Mouse (Mus musculus) 416B (cell line): ENCODE measurements around the gene Morc4.

Source experiments
- DNase-seq: peaks from one replicate; pipeline ENCODE4 v3.0.0; 2011; ENCODE audit warnings: low read depth

The Morc4 gene

DNA sequence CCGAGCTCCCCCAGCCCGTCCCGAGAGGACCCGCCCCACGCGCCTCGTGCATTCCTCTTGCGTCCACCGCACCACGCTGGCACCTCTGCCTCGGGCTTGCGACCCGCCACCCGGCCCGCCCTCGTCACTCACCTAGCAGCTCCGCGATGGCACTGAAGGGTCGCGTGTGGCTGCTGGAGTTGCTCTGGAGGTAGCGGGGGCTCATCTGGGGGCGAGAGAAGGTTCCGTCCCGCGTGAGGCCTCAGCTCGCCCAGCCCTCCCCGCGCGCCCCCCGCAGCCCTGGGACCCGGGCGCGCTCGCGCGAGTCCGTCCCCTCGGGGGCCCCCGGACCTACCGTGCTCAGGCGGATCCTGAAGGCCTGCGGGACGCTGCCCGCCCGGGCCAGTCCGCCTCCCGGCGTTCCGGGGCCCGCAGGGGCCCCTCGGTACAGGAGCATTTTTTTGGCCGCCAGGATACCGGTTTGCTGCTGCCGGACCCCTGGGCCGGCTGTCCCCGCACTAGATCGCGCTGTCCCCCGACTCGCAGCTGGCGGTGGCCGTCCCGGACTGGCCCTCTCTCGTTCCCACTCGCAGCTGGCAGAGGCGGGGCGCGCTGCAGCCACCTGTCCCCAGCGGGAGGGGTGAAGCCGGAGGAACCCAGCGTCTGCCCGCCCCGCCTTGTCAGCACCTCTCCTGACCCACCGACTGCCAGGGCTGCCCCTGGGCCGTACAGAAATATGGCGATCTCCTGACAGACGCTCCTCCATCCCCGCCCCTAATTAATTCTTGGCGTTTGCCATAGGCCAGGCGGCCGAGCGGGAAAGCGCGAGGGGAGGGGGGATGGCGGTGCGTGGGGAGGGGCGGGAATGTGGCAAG lies at the start of gene Morc4:
Morc4 (minus strand) TSS at position 740 of the 854 bp plus-strand sequence.
- no peak for DNase-seq

GRCm38 (mm10) chrX:139920572-139920971 lies 49.1 kb upstream of the Morc4 start:
- DNase-seq: no peak

- no peak for DNase-seq
Observed at GRCm38 (mm10) chrX:139891387-139891786, 19.9 kb upstream of the Morc4 start.

GRCm38 (mm10) chrX:139883221-139883620 lies 11.7 kb upstream of the Morc4 start:
- DNase-seq: no peak

DNA sequence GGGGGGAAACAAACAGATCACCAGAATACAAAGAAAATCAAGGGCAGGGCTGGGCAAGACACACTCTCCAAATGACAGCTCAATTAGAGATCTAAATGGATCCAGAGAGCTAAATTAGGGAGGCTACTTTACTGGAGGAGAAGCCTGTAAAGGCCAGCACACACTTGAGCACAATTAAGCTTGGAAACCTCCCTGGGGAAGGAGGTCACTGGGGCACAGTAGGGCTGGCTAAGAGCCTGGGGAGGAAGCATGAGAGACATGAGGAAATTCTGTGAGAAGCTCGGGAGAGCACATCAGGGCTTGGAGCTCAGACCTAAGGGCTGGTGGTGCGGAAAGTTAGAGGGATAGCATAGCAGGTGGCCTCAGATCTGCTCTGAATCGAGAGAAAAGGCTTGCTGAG lies 6.5 kb upstream of the Morc4 start:
- DNase-seq: no peak

DNA sequence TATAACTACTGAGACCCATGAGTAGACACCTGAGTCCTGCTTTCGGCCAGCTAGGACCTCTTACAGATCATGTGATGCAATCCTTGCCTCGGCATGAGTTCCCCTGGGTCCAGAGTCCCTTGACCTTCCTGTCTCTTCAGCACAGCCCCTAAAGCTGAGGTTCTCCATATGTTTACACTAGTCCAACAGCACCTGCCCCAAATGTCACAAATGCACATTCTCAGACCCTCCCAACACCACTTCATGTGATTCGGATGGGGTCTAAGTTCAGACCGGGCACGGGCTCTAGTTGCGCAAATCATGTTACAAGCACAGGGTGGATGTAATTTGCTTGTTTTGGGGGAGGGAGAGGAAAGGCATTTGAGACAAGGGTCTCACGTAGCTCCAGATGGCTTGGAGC lies 5.6 kb upstream of the Morc4 start:
- DNase-seq: no peak

DNA sequence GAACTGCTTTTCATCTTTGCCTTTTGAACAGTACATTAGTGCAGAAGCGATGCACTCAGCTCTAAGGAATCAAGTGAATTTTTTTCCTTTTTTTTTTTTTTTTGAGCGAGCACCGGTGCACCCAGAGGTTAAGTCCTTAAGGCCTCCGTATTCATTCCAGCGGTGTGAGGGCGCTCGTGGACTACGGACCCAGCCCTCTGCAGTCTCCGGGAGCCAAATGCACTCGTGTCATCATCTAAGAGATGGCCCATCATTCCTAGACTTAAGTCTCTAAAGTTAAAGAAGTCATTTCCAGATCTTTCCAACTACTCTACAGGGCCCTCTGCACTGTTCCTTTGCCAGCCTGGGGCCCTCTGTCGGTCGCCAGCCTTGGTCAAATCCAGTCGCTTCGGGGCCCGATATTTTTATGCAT lies 1.2 kb downstream of the Morc4 start:
- DNase-seq: no peak

DNA sequence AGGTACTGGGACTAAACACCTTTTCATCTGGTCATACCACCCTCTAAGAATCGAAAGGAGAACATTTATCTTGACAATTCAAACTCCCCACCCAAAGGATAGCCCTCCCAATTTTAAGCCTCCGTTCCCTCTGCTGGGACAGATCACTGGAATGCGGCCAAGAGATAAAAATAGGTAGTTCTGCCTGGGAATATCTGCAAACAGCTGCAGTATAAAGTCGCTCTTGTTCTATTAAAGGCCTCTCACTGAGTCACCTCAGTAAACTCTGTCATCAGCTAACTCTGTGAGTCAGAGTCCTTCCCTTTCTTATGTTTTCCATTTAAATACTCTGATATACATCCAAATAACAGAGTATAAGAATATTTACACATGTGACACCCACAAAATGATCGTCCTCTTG lies 12.1 kb downstream of the Morc4 start:
- no peak for DNase-seq

- DNase-seq: no peak
Observed at GRCm38 (mm10) chrX:139854795-139855194, 16.7 kb downstream of the Morc4 start.

- DNase-seq: no peak
Observed at GRCm38 (mm10) chrX:139841091-139841490, 30.4 kb downstream of the Morc4 start.

DNA sequence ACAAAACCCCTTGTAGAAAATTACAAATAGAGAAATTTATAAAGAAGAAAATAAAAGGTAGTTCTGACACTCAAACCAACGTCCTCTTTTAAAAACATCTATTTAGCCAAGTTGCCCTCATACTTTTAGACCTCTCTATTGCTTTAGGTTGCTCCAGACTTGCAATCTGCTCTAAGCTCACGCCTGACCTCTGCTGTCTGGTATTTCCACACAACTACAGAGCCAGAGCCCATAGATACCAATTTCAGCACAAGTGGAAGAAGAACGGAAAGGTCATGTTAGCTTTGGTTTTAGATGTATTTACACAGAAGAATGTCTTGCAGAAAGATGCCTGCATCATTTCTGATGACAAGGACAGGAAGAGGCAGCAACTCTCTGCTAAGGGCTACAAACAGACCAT lies 32.4 kb downstream of the Morc4 start:
- peak; percentile 36 for DNase-seq

DNA sequence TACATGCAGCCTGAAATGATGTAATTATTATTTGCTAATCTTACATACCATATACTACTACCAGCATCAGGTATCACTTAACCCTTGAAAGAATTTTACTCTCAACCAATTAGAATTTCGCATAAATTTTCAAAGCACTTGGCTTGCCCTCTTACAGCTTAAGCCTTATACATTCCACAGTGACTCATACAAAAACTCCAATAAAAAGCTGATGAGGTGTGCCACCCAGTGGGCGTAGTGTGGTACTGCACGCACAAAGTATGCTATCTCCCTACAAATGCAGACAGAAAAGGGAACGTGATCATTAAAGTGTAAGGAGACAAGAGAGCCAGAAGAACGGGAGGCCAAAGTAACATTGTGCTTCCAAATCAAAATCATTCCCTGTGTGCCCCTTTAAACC lies 39.0 kb downstream of the Morc4 start:
- DNase-seq: peak; percentile 81

GRCm38 (mm10) chrX:139828363-139829092 lies 42.9 kb downstream of the Morc4 start:
- peak; percentile 31 for DNase-seq

GRCm38 (mm10) chrX:139826926-139827325 lies 44.6 kb downstream of the Morc4 start:
- no peak for DNase-seq

GRCm38 (mm10) chrX:139825402-139825801 lies 46.1 kb downstream of the Morc4 start:
- DNase-seq: no peak

GRCm38 (mm10) chrX:139815201-139815600 lies 56.3 kb downstream of the Morc4 start:
- DNase-seq: no peak

- peak; percentile 95 for DNase-seq
Observed at GRCm38 (mm10) chrX:139814018-139814635, 57.4 kb downstream of the Morc4 start.

GRCm38 (mm10) chrX:139813299-139814002 lies 58.0 kb downstream of the Morc4 start:
- DNase-seq: no peak

GRCm38 (mm10) chrX:139812636-139813298 lies 58.7 kb downstream of the Morc4 start:
- peak; percentile 94 for DNase-seq

- DNase-seq: no peak
Observed at GRCm38 (mm10) chrX:139808501-139808900, 63.0 kb downstream of the Morc4 start.

- no peak for DNase-seq
Observed at GRCm38 (mm10) chrX:139808085-139808484, 63.4 kb downstream of the Morc4 start.

DNA sequence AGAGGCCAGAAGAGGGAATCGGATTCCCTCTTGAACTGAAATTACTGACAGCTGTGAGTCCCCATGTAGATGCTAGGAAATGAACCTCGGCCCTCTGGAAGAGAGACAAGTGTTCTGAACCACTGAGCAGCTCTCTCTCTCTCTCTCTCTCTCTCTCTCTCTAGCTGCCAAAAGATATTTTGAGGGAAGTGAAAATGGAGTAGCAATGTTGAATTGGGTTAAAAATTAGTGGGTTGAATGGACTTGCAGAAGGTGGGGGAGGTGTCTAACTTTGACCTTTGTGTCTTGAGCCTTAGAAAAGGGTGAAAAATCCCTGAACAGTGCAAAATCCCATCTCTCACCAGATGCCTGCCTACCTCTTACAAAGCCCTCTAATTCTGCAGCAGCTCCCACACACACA lies 64.1 kb downstream of the Morc4 start:
- DNase-seq: no peak
